Mouse (Mus musculus) olfactory bulb, adult 2 months (tissue): Measurements from ENCODE around the gene Dnajc25.

Source experiments
- CTCF ChIP-seq: fragments of 200-500 bp; IDR thresholded peaks from 2 replicates; pipeline ENCODE4 v1.5.1; 2012; ENCODE audit warnings: low read depth, mild to moderate bottlenecking, low read length, moderate library complexity; ENCODE audit not compliant: insufficient read depth
- POLR2A ChIP-seq: fragments of 200-500 bp; IDR thresholded peaks from 2 replicates; pipeline ENCODE4 v1.6.1; 2012; ENCODE audit warnings: mild to moderate bottlenecking, low read depth, low read length, moderate library complexity; ENCODE audit not compliant: insufficient read depth

- TF ChIP-seq POLR2A (no peak), CTCF (no peak)
Observed at GRCm38 (mm10) chr4:59000614-59001013, 5.8 kb downstream of the Dnajc25 start.
